Mouse (Mus musculus): ENCODE measurements around the gene Ago1. TPM values are rescaled to one million over a fixed set of nuclear protein-coding genes. Genes with fewer than 3 reads are reported as not detected.

Ago1 gene
- 2.7 and 3.2 TPM in 2 replicates for polyA plus RNA-seq (2015; fragmentation: Nextera tagmentation; extraction: Ambion mirVana)

DNA sequence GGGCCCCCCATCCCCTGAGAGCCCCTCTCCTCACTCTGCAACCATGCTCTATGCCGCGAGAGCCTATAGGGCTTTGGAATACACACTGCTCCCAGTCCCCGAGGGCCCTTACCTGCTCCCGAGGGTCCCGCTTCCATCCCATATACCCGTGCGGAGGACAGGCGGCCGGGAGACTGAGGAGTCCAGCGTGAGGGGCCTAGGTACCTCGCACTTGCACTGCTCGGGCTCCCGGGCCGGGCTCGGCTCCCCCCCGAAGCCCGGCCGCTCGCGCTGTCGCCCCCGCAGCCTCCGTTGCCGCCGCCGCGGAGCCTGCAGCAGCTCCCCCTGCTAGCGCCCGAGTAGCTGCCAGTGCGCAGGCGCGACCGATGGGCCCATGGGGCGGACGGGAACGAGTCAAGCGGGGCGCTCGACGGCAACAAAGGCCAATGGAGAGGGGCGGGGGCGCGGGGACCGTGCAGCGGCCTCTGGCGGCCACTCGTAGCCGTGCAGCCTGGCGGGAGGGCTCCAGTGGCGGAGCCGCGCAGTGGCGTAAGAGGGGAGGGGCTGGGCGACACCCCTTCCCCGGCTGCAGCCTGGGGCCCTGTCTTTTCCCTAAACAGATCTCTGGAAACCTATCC is at the start of gene Ago1:
Ago1 (minus strand) TSS at position 299 of the 617 bp plus-strand sequence.
- peak; percentile 89 for ATAC-seq
- Histone ChIP-seq H3K27me3 (replicated peaks; ENCODE audit: control insufficient read depth, insufficient read depth, low read length) (no peaks in the 10 kb centered on the region), H3K4me1 (replicated peaks; ENCODE audit: control insufficient read depth, insufficient read depth, low read length) (peaks cover 4% of the 10 kb centered on the region; the same call in 1 of the 2 replicates), H3K4me2 (replicated peaks; ENCODE audit: low read depth) (peak within 1 kb of the TSS; percentile 92), H3K9me3 (ENCODE audit: control insufficient read depth) (no peaks in the 10 kb centered on the region), H3K27ac (ENCODE audit: low read depth, low read length) (peak within 1 kb of the TSS; percentile 51), H3K36me3 (ENCODE audit: control insufficient read depth, insufficient read depth) (no peaks in the 10 kb centered on the region), H3K9ac (ENCODE audit: low read depth, low read length) (peak within 1 kb of the TSS; percentile 63), H3K4me3 (ENCODE audit: low read depth, low read length) (peak within 1 kb of the TSS; percentile 73)
- under 1% methylated on average over 50 of the region's 55 CpGs for WGBS
- TF ChIP-seq CTCF (IDR thresholded peaks at IDR 0.05; ENCODE audit: low read depth), result peak; percentile 99

DNA sequence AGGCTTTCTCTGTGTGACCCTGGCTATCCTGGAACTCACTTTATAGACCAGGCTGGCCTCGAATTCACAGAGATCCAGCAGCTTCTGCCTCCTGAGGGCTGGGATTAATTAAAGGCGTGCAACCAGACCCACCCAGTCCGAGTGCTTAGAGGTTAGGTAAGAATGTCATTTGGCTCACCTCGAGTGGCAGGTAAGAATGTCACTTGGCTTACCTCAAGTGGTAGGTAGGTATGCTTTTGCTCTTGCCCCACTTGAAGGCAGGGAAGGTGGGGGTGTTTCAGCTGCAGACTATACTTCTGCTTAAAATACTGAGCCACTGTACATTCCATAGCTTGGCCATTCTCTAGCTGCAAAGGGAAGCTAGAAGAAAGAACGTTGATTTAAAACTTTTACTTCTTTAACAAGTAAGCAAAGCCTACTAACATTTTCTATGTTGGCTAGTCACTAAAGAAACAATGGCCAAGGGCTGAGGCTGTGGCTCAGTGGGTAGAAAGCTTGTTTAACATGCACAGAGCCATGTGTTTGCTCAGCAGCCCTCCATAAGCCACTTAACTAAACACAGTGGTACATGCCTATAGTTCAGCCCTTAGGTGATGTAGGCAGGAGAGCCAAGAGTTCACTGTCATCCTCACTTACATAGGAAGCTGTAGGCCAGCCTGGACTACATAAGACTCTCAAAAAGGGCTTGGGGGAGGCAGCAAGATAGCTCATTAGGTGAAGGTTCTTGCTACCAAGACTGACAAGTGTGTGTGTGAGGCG is 44.1 kb upstream of the Ago1 start:
- Histone ChIP-seq H3K27ac (ENCODE audit: low read depth, low read length) (no peak overlapping the region), H3K27me3 (replicated peaks; ENCODE audit: control insufficient read depth, insufficient read depth, low read length) (no peaks in the 10 kb centered on the region), H3K9ac (ENCODE audit: low read depth, low read length) (no peak overlapping the region), H3K36me3 (ENCODE audit: control insufficient read depth, insufficient read depth) (peaks cover 5% of the 10 kb centered on the region; the same call in 1 of the 2 replicates), H3K4me1 (replicated peaks; ENCODE audit: control insufficient read depth, insufficient read depth, low read length) (no peaks in the 10 kb centered on the region), H3K4me2 (replicated peaks; ENCODE audit: low read depth) (no peak overlapping the region), H3K9me3 (ENCODE audit: control insufficient read depth) (no peaks in the 10 kb centered on the region), H3K4me3 (ENCODE audit: low read depth, low read length) (no peak overlapping the region)
- no peak for ATAC-seq
- WGBS, result 86% methylated on average over 6 of the region's 6 CpGs
- TF ChIP-seq CTCF (IDR thresholded peaks at IDR 0.05; ENCODE audit: low read depth), result no peak

DNA sequence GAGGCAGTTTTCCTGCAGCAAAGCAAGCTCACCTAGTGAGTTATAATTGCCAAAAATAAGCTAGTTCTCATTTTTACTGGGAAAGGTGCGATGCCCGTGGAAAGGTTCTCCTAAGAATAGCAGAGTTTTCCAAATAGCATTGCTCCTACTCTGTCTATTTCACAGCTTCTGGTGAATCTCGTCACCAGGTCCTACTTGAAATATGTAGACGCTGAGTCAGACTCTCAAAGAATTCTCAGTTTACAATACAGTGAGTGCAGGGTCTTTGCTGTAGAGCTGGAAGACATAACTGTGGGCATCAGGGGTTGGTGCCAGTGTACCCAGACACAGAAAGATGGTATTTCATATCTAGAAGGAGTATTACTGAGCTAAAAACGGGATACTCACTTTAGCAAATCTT is 42.6 kb upstream of the Ago1 start:
- WGBS, result 81% methylated on average over 5 of the region's 5 CpGs
- H3K4me1 ChIP-seq (replicated peaks; ENCODE audit: control insufficient read depth, insufficient read depth, low read length), result no peaks in the 10 kb centered on the region
- no peak overlapping the region for H3K4me2 ChIP-seq (replicated peaks; ENCODE audit: low read depth)
- H3K27me3 ChIP-seq (replicated peaks; ENCODE audit: control insufficient read depth, insufficient read depth, low read length), result no peaks in the 10 kb centered on the region
- no peak for TF ChIP-seq CTCF (IDR thresholded peaks at IDR 0.05; ENCODE audit: low read depth)
- H3K27ac ChIP-seq (ENCODE audit: low read depth, low read length), result no peak overlapping the region
- no peak for ATAC-seq
- H3K9ac ChIP-seq (ENCODE audit: low read depth, low read length), result no peak overlapping the region
- no peaks in the 10 kb centered on the region for H3K9me3 ChIP-seq (ENCODE audit: control insufficient read depth)
- H3K36me3 ChIP-seq (ENCODE audit: control insufficient read depth, insufficient read depth), result peaks cover 5% of the 10 kb centered on the region; the same call in 1 of the 2 replicates
- no peak overlapping the region for H3K4me3 ChIP-seq (ENCODE audit: low read depth, low read length)

DNA sequence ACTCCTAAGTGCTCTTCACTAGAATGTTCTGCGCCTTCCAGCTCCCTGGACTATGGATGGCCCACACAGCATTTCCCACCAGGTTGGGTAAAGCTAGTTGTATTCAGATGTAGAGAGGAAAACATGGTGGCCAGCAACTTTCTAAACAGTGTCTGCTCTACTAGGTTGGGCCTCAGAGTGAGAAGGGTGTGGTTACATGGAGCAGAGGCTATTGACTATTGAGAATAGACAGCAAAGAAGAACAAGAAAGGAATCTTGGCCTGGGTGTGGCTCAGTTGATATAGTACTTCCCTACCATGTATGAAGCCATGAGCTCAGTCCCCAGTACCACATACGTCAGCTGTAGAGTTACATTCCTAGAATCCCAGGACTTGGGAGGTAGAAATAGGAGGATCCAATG is 40.7 kb upstream of the Ago1 start:
- Histone ChIP-seq H3K27ac (ENCODE audit: low read depth, low read length) (peak overlapping the region; percentile 15; the same call in 1 of the 2 replicates), H3K36me3 (ENCODE audit: control insufficient read depth, insufficient read depth) (peaks cover 5% of the 10 kb centered on the region; the same call in 1 of the 2 replicates), H3K4me1 (replicated peaks; ENCODE audit: control insufficient read depth, insufficient read depth, low read length) (no peaks in the 10 kb centered on the region), H3K9ac (ENCODE audit: low read depth, low read length) (no peak overlapping the region), H3K4me2 (replicated peaks; ENCODE audit: low read depth) (0 out of 2 replicates have a peak overlapping the region, but pooled peaks have one; percentile 1), H3K9me3 (ENCODE audit: control insufficient read depth) (no peaks in the 10 kb centered on the region), H3K4me3 (ENCODE audit: low read depth, low read length) (no peak overlapping the region), H3K27me3 (replicated peaks; ENCODE audit: control insufficient read depth, insufficient read depth, low read length) (no peaks in the 10 kb centered on the region)
- no peak for TF ChIP-seq CTCF (IDR thresholded peaks at IDR 0.05; ENCODE audit: low read depth)
- ATAC-seq, result peak; percentile 51; the same call in 1 of the 2 replicates
- 77% methylated on average over 2 of the region's 2 CpGs for WGBS

DNA sequence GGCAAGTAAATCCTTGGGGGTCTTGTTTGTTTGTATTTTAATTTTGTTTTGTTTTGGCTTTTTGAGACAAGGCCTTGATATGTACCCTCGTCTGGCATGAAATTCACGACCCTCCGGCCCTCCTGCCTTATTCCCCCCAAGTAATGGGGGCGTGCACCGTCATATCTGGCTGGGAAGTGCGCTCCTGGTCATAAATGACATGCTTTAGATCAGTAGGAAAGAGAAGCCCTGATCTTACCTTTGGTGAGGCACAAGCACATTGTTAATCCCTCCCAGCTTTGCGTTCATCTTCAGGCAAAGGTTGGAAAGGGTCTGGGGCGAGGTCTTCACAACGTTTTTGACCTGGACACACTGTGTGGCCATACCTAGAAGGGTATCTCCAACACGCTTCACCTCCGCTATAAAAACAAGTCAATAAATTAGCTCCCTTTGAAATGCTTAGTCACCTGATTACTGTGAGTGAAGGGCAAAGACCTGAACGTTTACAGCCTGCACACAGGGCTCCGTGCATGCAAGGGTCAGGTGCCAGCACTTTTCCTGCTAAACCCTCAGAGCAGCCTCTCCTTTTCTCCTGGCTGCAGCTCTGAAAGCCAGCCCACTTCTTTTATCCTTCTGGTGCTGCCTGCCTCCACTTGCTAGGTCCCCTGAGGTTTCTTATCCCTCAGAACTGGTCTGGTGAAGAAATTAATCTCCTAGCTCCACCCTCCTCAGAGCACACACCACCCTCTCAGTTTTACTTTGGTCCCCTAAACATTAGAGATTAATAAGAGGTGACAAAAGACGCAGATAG is 39.9 kb upstream of the Ago1 start:
- Histone ChIP-seq H3K27ac (ENCODE audit: low read depth, low read length) (peak overlapping the region; percentile 15; the same call in 1 of the 2 replicates), H3K4me3 (ENCODE audit: low read depth, low read length) (0 out of 2 replicates have a peak overlapping the region, but pooled peaks have one; percentile 3), H3K36me3 (ENCODE audit: control insufficient read depth, insufficient read depth) (peaks cover 5% of the 10 kb centered on the region; the same call in 1 of the 2 replicates), H3K9ac (ENCODE audit: low read depth, low read length) (no peak overlapping the region), H3K4me1 (replicated peaks; ENCODE audit: control insufficient read depth, insufficient read depth, low read length) (no peaks in the 10 kb centered on the region), H3K27me3 (replicated peaks; ENCODE audit: control insufficient read depth, insufficient read depth, low read length) (no peaks in the 10 kb centered on the region), H3K4me2 (replicated peaks; ENCODE audit: low read depth) (peak overlapping the region; percentile 48), H3K9me3 (ENCODE audit: control insufficient read depth) (no peaks in the 10 kb centered on the region)
- ATAC-seq, result peak; percentile 94
- 33% methylated on average over 14 of the region's 14 CpGs for WGBS
- no peak for TF ChIP-seq CTCF (IDR thresholded peaks at IDR 0.05; ENCODE audit: low read depth)

DNA sequence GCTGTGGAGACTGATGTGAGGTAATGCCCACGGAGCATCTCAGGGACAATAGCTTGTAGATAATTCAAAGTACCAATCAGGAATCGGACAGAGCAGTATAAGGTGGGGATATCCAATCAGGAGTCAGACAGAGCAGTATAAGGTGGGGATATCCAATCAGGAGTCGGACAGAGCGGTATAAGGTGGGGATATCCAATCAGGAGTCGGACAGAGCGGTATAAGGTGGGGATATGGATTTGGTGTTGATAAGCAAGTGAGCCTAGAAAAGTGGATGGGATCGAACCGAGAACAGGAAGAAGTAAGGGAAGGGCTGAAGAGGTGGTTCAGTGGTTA is 34.6 kb upstream of the Ago1 start:
- ATAC-seq, result no peak
- no peak overlapping the region for H3K9ac ChIP-seq (ENCODE audit: low read depth, low read length)
- TF ChIP-seq CTCF (IDR thresholded peaks at IDR 0.05; ENCODE audit: low read depth), result no peak
- no peak overlapping the region for H3K27ac ChIP-seq (ENCODE audit: low read depth, low read length)
- no peaks in the 10 kb centered on the region for H3K27me3 ChIP-seq (replicated peaks; ENCODE audit: control insufficient read depth, insufficient read depth, low read length)
- H3K4me2 ChIP-seq (replicated peaks; ENCODE audit: low read depth), result no peak overlapping the region
- no peaks in the 10 kb centered on the region for H3K4me1 ChIP-seq (replicated peaks; ENCODE audit: control insufficient read depth, insufficient read depth, low read length)
- no peaks in the 10 kb centered on the region for H3K9me3 ChIP-seq (ENCODE audit: control insufficient read depth)
- H3K4me3 ChIP-seq (ENCODE audit: low read depth, low read length), result no peak overlapping the region
- WGBS, result 68% methylated on average over 8 of the region's 8 CpGs
- no peaks in the 10 kb centered on the region for H3K36me3 ChIP-seq (ENCODE audit: control insufficient read depth, insufficient read depth)

All from intestine, postnatal 0 days (tissue).